Mouse (Mus musculus) hematopoietic stem cell, adult 5-6 weeks (primary cell): Measurements from ENCODE around the gene Jsrp1. TPM values are rescaled to one million over a fixed set of nuclear protein-coding genes. Genes with fewer than 3 reads are reported as not detected.

Experiments used
- ATAC-seq, 2 experiments: fragments of 125-278 bp in 1 of 2; replicated peaks in 1 of 2; 2 replicates each; pipeline ENCODE4 v1.8.0; 2016 to 2017; ENCODE audit warnings: inconsistent platforms in 2 of 2, mild to moderate bottlenecking in 2 of 2, moderate number of reproducible peaks in 2 of 2, low read depth in 1 of 2, moderate TSS enrichment in 1 of 2; ENCODE audit not compliant: low FRiP score in 2 of 2, poor library complexity in 2 of 2, severe bottlenecking in 2 of 2, insufficient read depth in 1 of 2, low TSS enrichment in 1 of 2
- total RNA-seq: library from RNA; stranded (forward); fragments of 172-1452, 232-1000 nt; gene quantifications from 2 replicates; pipeline ENCODE4 v1.2.3, GENCODE M21; 2017

The Jsrp1 gene
- 0.50 and 0.94 TPM in 2 replicates for total RNA-seq

DNA sequence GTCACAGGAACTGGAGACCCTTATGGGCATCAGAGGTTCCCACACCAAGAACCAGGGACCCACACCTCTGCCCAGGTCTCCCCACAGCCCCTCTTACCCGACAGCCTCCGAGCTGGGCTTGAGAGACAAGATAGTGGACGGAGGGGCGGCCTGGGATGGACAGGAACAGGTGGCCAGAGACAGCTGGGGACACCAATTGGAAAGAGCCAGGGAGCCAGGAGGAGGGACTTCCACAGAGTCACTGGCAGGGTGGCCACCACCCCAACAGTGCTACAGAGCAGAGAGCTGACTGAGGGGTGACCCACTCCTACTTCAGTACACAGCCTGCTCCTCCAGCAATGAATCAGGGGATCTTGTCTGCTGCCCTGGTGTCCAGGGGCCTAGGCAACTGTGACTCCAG is at the start of gene Jsrp1:
Jsrp1 (minus strand) TSS at position 133 of the 400 bp plus-strand sequence.
- 0 out of 4 replicates have a peak, but pooled peaks of 1 of the 2 experiments have one; percentile 12 for ATAC-seq

GRCm38 (mm10) chr10:80862305-80862704 is 49.0 kb upstream of the Jsrp1 start:
- no peak for ATAC-seq

GRCm38 (mm10) chr10:80858350-80858935 is 45.1 kb upstream of the Jsrp1 start:
- no peak; a peak in 1 of 4 replicates for ATAC-seq

DNA sequence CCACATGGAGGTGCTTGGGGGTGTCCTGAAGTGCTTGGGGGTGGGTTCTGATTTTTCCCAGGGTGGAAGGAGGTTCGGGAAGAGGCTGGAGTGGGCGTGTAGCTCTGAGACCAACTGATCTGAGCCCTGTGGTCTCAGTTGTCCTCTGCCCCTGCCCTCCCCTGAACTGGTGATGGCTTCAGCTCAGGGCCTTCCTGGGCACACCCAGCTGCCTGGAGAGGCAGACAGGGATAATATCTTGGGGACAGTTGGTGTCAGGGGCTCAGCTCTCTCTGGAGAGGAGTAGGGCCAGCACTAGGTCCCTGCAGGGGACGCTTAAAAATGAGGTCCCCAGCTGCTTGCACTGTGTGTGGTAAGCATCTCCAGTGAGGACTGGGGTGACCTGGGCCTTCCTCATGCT is 44.5 kb upstream of the Jsrp1 start:
- ATAC-seq: no peak

DNA sequence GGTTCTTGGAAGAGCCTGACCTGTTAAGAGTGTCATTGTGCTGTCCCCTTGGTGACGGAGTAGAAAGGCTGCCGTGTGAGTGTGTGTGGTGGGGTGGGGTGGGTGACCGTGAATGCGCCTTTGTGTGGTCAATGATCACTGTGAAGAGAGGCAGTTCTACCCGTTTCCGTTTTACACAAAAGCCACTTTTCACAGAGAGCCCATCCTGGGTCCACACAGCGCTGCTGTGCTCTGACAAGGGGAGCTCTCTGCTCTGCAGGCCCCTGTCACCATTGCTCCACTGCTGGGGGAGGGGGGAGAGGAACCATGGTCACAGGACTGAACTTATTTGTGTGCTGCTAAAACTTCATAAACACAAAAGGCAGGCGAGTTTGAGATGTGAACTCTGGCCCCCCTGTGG is 44.1 kb upstream of the Jsrp1 start:
- ATAC-seq: no peak

GRCm38 (mm10) chr10:80856908-80857307 is 43.6 kb upstream of the Jsrp1 start:
- ATAC-seq: no peak

DNA sequence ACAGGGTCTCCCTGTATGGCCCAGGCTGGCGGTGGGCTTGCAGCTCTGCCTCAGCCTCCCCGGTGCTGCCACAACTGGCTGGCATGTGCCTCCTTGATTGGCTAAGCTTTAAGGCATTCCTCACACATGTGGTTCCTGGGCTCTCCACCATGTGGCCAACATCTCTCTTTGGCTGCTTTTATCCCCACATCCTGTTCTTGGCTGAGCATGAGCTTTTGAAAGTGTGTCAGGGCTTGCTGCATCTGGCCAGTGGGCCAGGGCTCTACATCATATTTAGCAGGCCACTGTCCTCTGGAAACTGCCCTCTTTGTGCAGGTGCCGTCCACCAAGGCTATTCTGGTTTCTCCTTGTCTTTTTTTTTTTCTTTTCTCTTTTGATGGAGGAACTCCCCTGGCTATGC is 43.0 kb upstream of the Jsrp1 start:
- ATAC-seq: 0 out of 4 replicates have a peak, but pooled peaks of 1 of the 2 experiments have one; percentile 29

GRCm38 (mm10) chr10:80855749-80856073 is 42.4 kb upstream of the Jsrp1 start:
- peak in 1 of 2 experiments; percentile 5; a peak in 1 of 4 replicates for ATAC-seq

GRCm38 (mm10) chr10:80854913-80855748 is 41.8 kb upstream of the Jsrp1 start, which contains the start of the genes Lsm7 and Sppl2b:
TSS of gene Lsm7 (minus strand) at chr10:80855209.
TSS of gene Sppl2b (plus strand) at chr10:80855275.
- ATAC-seq: peak; percentile 65 to 66

- peak; percentile 66 to 88 for ATAC-seq
Measured at GRCm38 (mm10) chr10:80848571-80848970, 35.3 kb upstream of the Jsrp1 start.

- no peak for ATAC-seq
Measured at GRCm38 (mm10) chr10:80845732-80846131, 32.4 kb upstream of the Jsrp1 start.

DNA sequence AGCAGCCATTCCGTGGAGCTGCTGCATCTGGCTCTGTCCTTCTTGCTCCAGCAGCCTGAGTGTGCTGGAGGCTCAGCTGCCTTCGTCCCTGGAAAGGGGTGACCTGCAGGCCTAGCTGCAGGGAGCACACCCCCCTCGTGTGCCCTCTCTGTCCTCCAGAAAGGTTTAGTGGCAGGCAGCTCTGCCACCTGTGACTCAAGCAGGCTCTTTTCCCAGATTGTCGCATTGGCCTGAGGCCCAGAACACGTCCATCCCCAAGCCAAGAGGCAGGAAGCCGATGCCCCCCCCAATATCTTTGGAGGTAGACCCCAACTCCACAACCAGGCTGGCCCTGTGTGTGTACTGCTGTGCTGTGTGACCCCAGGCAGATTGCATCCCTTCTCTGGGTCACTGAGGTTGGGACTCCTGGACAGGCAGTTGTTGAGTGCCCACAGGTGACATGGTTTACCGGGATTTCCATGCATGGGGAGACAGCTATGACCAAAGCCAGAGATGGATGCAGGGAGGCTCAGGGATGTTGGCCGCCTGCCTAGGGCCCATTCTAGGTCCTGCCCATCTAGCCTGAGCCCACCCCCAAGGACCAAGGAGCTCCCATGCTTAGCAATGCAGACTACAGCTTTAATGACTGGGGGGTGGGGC is 31.9 kb upstream of the Jsrp1 start:
- ATAC-seq: no peak

DNA sequence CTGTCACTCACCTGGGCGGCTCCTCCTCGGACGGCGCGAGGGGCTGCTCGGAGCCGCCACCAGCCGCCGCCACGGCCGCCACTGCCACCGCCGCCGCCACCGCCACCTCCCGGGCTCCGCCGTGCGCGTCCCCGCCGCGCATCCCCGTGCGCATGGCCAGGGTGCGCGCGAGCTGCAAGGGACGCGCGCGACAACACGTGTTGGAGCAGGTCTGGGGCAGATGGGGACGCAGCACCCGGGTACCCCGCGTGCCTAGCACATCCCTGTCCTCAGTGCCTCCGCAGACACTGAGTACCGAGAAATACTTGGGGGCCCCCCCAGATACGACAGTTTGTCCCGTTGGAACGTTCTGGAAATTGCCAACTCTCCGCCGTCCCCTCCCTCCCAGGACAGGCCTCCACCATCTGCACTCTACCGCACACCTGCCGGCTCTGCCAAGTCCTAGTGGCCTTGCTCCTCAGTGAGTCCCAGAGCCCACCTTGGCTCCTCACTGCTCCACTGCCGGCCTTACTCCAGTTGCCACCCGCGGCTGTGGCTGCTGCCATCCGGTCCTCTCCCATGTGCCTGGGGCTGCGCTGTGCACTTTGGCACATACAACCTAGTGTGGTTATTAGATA is 30.7 kb upstream of the Jsrp1 start, which contains the start of gene Lingo3:
Lingo3 (minus strand) TSS at position 109 of the 617 bp plus-strand sequence.
- ATAC-seq: no peak

GRCm38 (mm10) chr10:80843087-80843930 is 30.0 kb upstream of the Jsrp1 start:
- ATAC-seq: no peak

- no peak for ATAC-seq
Measured at GRCm38 (mm10) chr10:80842334-80842733, 29.0 kb upstream of the Jsrp1 start.

- ATAC-seq: no peak
Measured at GRCm38 (mm10) chr10:80841685-80842084, 28.4 kb upstream of the Jsrp1 start.

DNA sequence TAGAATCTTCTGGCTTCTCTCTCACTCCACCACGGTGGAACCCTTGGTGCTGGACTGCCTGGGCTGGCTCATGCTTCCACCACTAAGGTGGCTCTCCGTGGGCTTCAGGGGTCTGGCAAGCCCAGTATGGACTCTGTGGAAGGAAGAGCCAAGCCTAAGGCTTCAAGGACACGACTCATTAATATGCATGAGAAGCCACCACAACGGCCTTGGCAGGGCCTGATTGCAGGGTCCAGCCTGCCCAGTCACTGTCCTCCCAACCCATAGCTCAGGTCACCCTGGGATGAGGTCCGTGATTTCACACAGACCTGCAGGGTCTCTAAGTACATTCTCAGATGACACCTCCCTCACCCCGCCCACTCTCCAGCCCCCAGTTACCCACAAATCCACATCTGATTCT is 26.6 kb upstream of the Jsrp1 start:
- no peak for ATAC-seq
